Mouse (Mus musculus) neural tube, embryonic 14.5 days (tissue): ENCODE results near the gene Atp10a. TPM values are rescaled to one million over a fixed set of nuclear protein-coding genes. Genes with fewer than 3 reads are reported as not detected.
A peak's percentile ranks its signal among the peaks of the same experiment; 100 is the strongest.

Experiments used
- ATAC-seq: fragments of 200-750 bp; cut with Nextera tagmentation; 2 replicates; pipeline ENCODE4 v1.8.0; 2017; ENCODE audit warnings: low read depth, mild to moderate bottlenecking, moderate TSS enrichment, moderate library complexity
- H3K27ac ChIP-seq: fragments of 300-500 bp; sonication (generic); 2 replicates; pipeline ENCODE4 v1.5.1; 2014; ENCODE audit warnings: low read depth, mild to moderate bottlenecking, control low read depth, low read length, moderate library complexity, mixed read lengths
- H3K27me3 ChIP-seq: fragments of 300-500 bp; sonication (generic); 2 replicates; pipeline ENCODE4 v1.6.1; 2014; ENCODE audit warnings: low read length; ENCODE audit not compliant: control insufficient read depth, insufficient read depth
- H3K36me3 ChIP-seq: fragments of 300-500 bp; sonication (generic); 2 replicates; pipeline ENCODE4 v1.6.1; 2014; ENCODE audit warnings: low read length, mixed read lengths; ENCODE audit not compliant: control insufficient read depth, insufficient read depth
- H3K4me1 ChIP-seq: fragments of 300-500 bp; sonication (generic); 2 replicates; pipeline ENCODE4 v1.6.1; 2014; ENCODE audit warnings: low read length; ENCODE audit not compliant: control insufficient read depth, insufficient read depth
- H3K4me2 ChIP-seq: fragments of 300-500 bp; sonication (generic); 2 replicates; pipeline ENCODE4 v1.6.1; 2014; ENCODE audit warnings: mild to moderate bottlenecking, low read depth, low read length, control low read depth
- H3K4me3 ChIP-seq: fragments of 300-500 bp; sonication (generic); 2 replicates; pipeline ENCODE4 v1.5.1; 2014; ENCODE audit warnings: low read depth, low read length, control low read depth, mixed read lengths
- H3K9ac ChIP-seq: fragments of 300-500 bp; sonication (generic); replicated peaks from 2 replicates; pipeline ENCODE4 v1.6.1; 2014; ENCODE audit warnings: low read depth, mild to moderate bottlenecking, control low read depth, low read length, mixed read lengths
- H3K9me3 ChIP-seq: fragments of 300-500 bp; sonication (generic); 2 replicates; pipeline ENCODE4 v1.6.1; 2016; ENCODE audit warnings: low read length; ENCODE audit not compliant: control insufficient read depth
- WGBS: fragments of 180-500 bp; shearing (Covaris S2); extraction: QIAGEN DNeasy Blood & Tissue Kit; methylation state at CpG from one replicate; pipeline ENCODE4 v1.1.7; 2014; 5-methylcytosine and 5-hydroxymethylcytosine counted together
- polyA plus RNA-seq: library from polyadenylated mRNA; unstranded; fragments of >200 nt; fragmentation: Nextera tagmentation; extraction: Ambion mirVana; gene quantifications from 2 replicates; pipeline ENCODE4 v1.2.1, GENCODE M21; 2014

Gene Atp10a
- polyA plus RNA-seq, 1 experiment from 2014 or later = 1.6 TPM

DNA sequence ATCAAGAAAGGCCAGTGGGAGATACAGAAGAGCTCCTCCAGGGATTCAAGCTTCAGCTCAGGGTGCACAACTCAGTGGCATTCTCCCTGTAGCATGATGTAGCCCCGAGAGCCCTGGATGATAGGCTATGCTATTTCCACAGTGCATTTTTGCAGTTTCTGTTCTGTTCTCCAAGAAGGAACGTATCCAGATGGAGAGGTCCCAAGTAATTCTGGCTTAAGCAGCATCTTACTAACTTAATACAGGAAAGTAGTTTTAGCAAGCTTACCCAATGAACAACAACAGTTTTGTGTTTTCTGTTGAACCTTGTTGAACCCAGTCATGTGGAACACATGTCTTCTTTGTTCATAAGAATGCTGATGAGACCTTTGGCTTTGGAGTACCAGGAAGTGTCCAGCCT is 62.6 kb downstream of the Atp10a start:
- ATAC-seq = no peak
- no peaks in the 10 kb centered on the region for H3K36me3 ChIP-seq
- 87% methylated on average over 2 of the region's 2 CpGs for WGBS
- no peak overlapping the region for H3K27ac ChIP-seq
- no peak overlapping the region for H3K4me2 ChIP-seq
- H3K9ac ChIP-seq = no peak overlapping the region
- H3K4me3 ChIP-seq = no peak overlapping the region
- no peaks in the 10 kb centered on the region for H3K27me3 ChIP-seq
- no peaks in the 10 kb centered on the region for H3K4me1 ChIP-seq
- H3K9me3 ChIP-seq = no peaks in the 10 kb centered on the region

DNA sequence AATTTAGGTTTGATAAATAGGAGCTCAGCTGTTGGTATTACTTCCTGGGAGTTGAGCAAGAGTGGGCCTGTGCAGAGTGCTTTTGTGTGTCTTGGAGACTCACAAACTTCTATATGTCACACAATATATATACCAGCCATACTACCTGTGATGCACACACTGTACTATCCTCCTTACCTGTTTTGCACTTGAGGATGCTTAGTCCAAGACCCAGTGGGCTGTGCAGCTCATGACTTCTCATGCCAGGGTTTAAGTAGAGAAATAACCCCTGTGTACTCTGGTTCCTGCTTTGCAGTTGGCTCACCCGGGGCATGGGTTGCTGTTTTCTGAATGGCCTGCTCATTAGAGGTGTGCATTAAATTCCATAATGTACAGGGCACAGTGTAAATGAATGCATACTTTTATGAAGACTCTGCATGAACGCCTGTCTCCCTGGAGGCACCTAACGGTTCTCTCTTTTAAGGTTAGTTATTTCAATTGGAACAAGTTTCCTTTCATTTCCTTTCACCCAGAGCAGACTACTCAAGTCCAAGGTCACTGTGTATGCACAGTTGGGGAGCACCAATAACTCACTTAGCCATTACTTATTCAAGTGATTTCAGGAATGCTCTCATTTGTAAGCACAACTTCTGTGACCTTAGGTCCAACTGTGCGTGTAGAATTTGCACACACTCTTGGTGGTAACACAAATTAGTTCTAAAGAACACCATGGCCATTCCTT is 63.4 kb downstream of the Atp10a start:
- Histone ChIP-seq H3K27me3 (no peaks in the 10 kb centered on the region), H3K4me2 (no peak overlapping the region), H3K27ac (no peak overlapping the region), H3K36me3 (no peaks in the 10 kb centered on the region), H3K9ac (no peak overlapping the region), H3K4me1 (no peaks in the 10 kb centered on the region), H3K9me3 (no peaks in the 10 kb centered on the region), H3K4me3 (no peak overlapping the region)
- WGBS = 43% methylated on average over 4 of the region's 4 CpGs
- ATAC-seq = no peak

DNA sequence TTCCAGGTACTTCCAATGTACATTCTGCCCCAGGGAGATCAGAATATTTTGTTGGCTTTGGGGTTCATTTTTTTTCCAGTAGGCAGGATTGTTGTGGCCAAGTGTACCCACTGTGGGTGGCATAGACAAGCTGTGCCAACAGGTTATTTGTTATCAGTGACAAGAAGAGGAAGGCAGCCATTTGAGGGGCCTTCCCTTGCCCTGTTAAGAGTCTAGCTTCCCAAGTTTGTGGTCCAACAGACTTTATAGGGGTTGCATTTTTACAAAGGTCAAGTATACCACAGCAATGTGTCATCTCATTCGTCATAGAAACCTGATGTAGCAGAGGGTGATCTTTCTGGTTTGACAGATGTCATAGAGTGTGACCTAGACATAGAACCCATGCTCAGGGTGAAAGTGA is 66.3 kb downstream of the Atp10a start:
- Histone ChIP-seq H3K27me3 (no peaks in the 10 kb centered on the region), H3K36me3 (no peaks in the 10 kb centered on the region), H3K4me1 (no peaks in the 10 kb centered on the region), H3K27ac (no peak overlapping the region), H3K4me2 (no peak overlapping the region), H3K9me3 (no peaks in the 10 kb centered on the region), H3K4me3 (no peak overlapping the region), H3K9ac (no peak overlapping the region)
- ATAC-seq = no peak
- WGBS = 93% methylated on average over 1 of the region's 1 CpGs

DNA sequence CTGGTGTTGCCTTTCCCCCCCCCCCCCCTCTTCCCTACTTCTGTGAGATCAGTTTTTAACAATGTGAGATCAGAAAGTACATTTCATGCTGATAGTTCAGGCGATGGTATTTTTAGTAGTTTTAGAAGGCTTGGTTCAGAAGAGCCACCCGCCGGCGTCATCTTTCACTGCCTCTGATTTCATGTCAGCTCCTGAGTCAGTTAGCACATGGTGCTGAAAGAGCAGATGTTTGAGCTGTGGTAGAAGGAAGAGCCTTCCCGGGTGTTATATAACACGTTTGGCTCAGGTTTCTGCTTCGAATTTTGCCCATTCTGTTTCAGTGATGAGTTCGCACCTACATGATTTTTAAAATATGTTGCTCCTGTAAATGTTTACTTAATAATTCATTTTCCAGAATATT is 74.2 kb downstream of the Atp10a start:
- no peak for ATAC-seq
- H3K4me3 ChIP-seq = no peak overlapping the region
- 80% methylated on average over 8 of the region's 8 CpGs for WGBS
- no peak overlapping the region for H3K9ac ChIP-seq
- H3K4me2 ChIP-seq = no peak overlapping the region
- H3K27me3 ChIP-seq = no peaks in the 10 kb centered on the region
- H3K27ac ChIP-seq = no peak overlapping the region
- no peaks in the 10 kb centered on the region for H3K9me3 ChIP-seq
- H3K36me3 ChIP-seq = no peaks in the 10 kb centered on the region
- no peaks in the 10 kb centered on the region for H3K4me1 ChIP-seq

DNA sequence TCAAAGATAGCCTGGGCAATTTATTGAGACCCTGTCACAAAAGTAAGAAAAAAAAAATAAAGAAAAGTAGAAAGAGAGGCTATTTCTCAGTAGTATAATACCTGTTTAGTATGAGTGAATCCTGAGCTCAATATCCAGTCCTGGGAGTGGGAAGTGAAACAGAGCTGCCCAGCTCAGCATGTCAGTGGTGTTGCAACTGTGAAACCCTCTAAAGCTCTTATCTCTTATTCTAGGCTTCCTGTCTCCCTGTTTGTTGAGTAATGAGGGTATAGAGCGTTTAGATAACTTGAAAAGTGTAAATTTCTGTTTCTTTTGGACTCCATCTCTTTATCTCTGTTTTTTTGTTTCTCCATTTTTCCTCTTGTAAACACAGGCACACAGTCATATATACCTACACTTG is 74.9 kb downstream of the Atp10a start:
- H3K4me1 ChIP-seq = no peaks in the 10 kb centered on the region
- no peaks in the 10 kb centered on the region for H3K27me3 ChIP-seq
- no peaks in the 10 kb centered on the region for H3K36me3 ChIP-seq
- H3K4me3 ChIP-seq = no peak overlapping the region
- no peak overlapping the region for H3K27ac ChIP-seq
- ATAC-seq = no peak
- no peak overlapping the region for H3K4me2 ChIP-seq
- no peaks in the 10 kb centered on the region for H3K9me3 ChIP-seq
- H3K9ac ChIP-seq = no peak overlapping the region
- 81% methylated on average over 1 of the region's 1 CpGs for WGBS

DNA sequence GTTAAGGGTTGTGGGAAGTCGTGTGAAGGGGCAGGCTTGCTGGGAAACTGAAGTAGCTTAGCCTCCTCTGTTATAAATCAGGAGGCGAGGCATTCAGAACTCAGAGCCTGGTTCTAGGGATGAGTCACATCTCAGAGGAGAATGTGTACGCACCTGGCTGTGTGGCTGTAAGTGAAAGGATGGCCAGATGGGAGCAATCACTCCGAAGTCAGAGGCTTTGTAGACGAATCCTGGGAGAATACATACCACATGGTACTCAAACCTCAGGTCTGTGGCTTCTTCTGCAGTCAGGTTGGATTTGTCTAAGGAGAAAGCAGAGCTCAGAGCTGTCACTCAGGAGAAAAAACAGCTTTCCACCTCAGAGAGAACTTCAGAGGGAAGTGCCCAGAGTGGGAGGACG is 76.4 kb downstream of the Atp10a start:
- Histone ChIP-seq H3K4me1 (no peaks in the 10 kb centered on the region), H3K27ac (no peak overlapping the region), H3K4me2 (no peak overlapping the region), H3K9ac (no peak overlapping the region), H3K4me3 (no peak overlapping the region), H3K27me3 (no peaks in the 10 kb centered on the region), H3K36me3 (no peaks in the 10 kb centered on the region), H3K9me3 (no peaks in the 10 kb centered on the region)
- no peak for ATAC-seq
- WGBS = 68% methylated on average over 6 of the region's 6 CpGs

DNA sequence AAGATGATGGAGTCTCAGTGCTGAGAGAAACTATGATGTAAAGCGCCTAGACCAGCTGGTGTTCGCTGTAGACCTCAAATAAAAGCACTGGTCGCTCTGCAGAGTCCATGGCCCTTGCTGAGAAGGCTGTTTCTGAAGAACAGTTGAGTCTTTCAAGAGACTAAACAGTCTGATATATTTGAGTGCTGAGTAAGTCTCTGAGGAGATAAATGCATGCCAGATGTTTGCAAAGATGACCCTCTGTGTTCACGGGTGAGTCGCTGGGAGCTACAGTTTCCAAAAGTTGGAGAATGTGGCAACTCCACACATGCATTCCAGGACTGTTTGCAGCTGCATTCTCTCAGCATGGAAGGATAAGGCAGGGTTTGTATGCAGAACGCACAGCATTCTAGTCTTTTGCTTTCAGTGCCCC is 77.5 kb downstream of the Atp10a start:
- Histone ChIP-seq H3K4me1 (no peaks in the 10 kb centered on the region), H3K4me2 (no peak overlapping the region), H3K27ac (no peak overlapping the region), H3K9ac (no peak overlapping the region), H3K9me3 (no peaks in the 10 kb centered on the region), H3K4me3 (no peak overlapping the region), H3K27me3 (no peaks in the 10 kb centered on the region), H3K36me3 (no peaks in the 10 kb centered on the region)
- WGBS = 77% methylated on average over 6 of the region's 6 CpGs
- no peak for ATAC-seq

DNA sequence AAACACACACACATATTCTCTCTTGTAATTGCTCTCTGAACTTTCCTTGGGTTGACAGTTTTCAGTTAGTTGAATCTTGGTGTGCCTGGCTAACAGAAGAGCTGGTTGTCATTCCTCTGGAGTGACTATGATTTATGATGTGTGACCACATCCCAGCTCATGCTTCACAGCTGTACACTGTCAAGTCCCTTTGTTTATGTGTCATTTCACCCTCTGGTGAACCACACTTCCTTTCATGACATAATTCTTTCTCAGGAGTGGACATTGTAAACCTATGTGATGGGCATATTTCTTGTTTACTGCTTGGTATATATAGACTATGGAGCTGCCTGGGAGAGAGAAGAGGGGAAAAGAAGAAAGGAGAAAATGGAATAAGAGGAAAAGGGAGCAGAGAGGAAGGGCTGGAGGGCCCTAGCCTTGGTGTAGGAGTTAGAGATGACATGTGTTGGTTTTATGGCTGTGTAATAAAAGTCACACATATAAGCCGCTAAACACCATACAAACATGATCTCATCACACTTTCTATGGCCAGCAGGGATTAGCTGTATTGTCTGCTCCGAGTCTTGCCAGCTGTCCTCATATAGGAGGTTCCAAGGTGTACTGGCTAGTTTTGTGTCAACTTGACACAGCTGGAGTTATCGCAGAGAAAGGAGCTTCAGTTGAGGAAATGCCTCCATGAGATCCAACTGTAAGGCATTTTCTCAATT is 81.0 kb downstream of the Atp10a start:
- H3K4me1 ChIP-seq = no peaks in the 10 kb centered on the region
- peak; percentile 70; the same call in 1 of the 2 replicates for ATAC-seq
- 88% methylated on average over 3 of the region's 3 CpGs for WGBS
- H3K9me3 ChIP-seq = no peaks in the 10 kb centered on the region
- no peak overlapping the region for H3K4me3 ChIP-seq
- H3K9ac ChIP-seq = no peak overlapping the region
- H3K36me3 ChIP-seq = no peaks in the 10 kb centered on the region
- H3K4me2 ChIP-seq = no peak overlapping the region
- H3K27me3 ChIP-seq = no peaks in the 10 kb centered on the region
- no peak overlapping the region for H3K27ac ChIP-seq

DNA sequence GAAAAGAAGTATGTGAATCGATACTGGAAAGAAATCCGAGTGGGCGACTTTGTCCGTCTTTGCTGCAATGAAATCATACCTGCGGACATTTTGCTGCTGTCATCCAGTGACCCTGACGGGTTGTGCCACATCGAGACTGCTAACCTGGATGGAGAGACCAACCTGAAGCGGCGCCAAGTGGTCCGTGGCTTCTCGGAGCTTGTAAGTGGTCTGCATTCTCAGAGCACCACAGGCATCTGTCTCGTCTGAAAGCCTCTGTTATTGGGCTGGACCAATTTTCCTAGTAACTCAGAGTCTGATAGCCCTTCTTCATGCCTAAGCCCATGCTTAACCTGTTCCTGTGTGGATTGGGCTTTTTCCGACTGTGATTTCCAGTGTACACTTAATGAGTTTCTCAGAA is 84.2 kb downstream of the Atp10a start:
- Histone ChIP-seq H3K27me3 (no peaks in the 10 kb centered on the region), H3K4me1 (no peaks in the 10 kb centered on the region), H3K4me3 (no peak overlapping the region), H3K9me3 (no peaks in the 10 kb centered on the region), H3K36me3 (no peaks in the 10 kb centered on the region), H3K27ac (no peak overlapping the region), H3K9ac (no peak overlapping the region), H3K4me2 (no peak overlapping the region)
- WGBS = 94% methylated on average over 13 of the region's 13 CpGs
- ATAC-seq = no peak
